Mouse (Mus musculus) ES-Bruce4 (cell line): ENCODE data around the gene Kdf1. TPM values are rescaled to one million over a fixed set of nuclear protein-coding genes. Genes with fewer than 3 reads are reported as not detected.

Experiments
- H3K27ac ChIP-seq: 2 replicates; pipeline ENCODE4 v1.5.1; 2012; ENCODE audit warnings: low read length, inconsistent platforms; ENCODE audit not compliant: insufficient read depth
- H3K27me3 ChIP-seq: 2 replicates; pipeline ENCODE4 v1.6.1; 2012; ENCODE audit warnings: mild to moderate bottlenecking, low read length, inconsistent platforms; ENCODE audit not compliant: control insufficient read depth, poor library complexity, insufficient read depth, severe bottlenecking
- H3K36me3 ChIP-seq: 2 replicates; pipeline ENCODE4 v1.6.1; 2012; ENCODE audit warnings: inconsistent platforms, mild to moderate bottlenecking, low read length, moderate library complexity; ENCODE audit not compliant: control insufficient read depth, poor library complexity, insufficient read depth, severe bottlenecking
- H3K4me1 ChIP-seq: one replicate; pipeline ENCODE4 v1.8.1; 2011; ENCODE audit warnings: low read length; ENCODE audit not compliant: control insufficient read depth, insufficient read depth
- H3K4me3 ChIP-seq: 2 replicates; pipeline ENCODE4 v1.5.1; 2011; ENCODE audit warnings: low read depth, mild to moderate bottlenecking, low read length
- H3K9ac ChIP-seq: 2 replicates; pipeline ENCODE4 v1.6.1; 2012; ENCODE audit warnings: low read depth, mild to moderate bottlenecking, inconsistent platforms; ENCODE audit not compliant: poor library complexity, severe bottlenecking
- H3K9me3 ChIP-seq: replicated peaks from 2 replicates; pipeline ENCODE4 v1.6.1; 2012; ENCODE audit warnings: mild to moderate bottlenecking, low read length, inconsistent platforms; ENCODE audit not compliant: control insufficient read depth, poor library complexity, insufficient read depth, severe bottlenecking
- CTCF ChIP-seq: IDR thresholded peaks from one replicate; pipeline ENCODE4 v1.8.1; 2011; ENCODE audit warnings: low read depth, low read length
- EP300 ChIP-seq: IDR thresholded peaks from 2 replicates; pipeline ENCODE4 v1.6.1; 2011; ENCODE audit warnings: low read depth, low read length; ENCODE audit not compliant: insufficient read depth
- POLR2A ChIP-seq: IDR thresholded peaks from one replicate; pipeline ENCODE4 v1.8.1; 2011; ENCODE audit warnings: low read length; ENCODE audit not compliant: insufficient read depth
- polyA plus RNA-seq: library from polyadenylated mRNA; stranded (reverse); fragments of >200 nt; gene quantifications from 2 replicates; pipeline ENCODE4 v1.2.4, GENCODE M21; 2011; ENCODE audit warnings: low read depth; ENCODE audit not compliant: missing spikeins, insufficient read depth, insufficient read length

The Kdf1 gene
- polyA plus RNA-seq = 10.2 and 13.2 TPM in 2 replicates

GRCm38 (mm10) chr4:133518601-133519368 lies at the start of gene Kdf1:
Gene Kdf1 (plus strand): TSS chr4:133518963.
- peak within 1 kb of the TSS; percentile 82 for H3K9ac ChIP-seq
- TF ChIP-seq EP300 (no peak), POLR2A (no peak)
- no peaks in the 10 kb centered on the region for H3K9me3 ChIP-seq
- H3K4me1 ChIP-seq = peaks cover 1% of the 10 kb centered on the region
- H3K4me3 ChIP-seq = peak within 1 kb of the TSS; percentile 78
- H3K27ac ChIP-seq = no peak within 1 kb of the TSS
- no peaks in the 10 kb centered on the region for H3K27me3 ChIP-seq
- no peaks in the 10 kb centered on the region for H3K36me3 ChIP-seq

GRCm38 (mm10) chr4:133469122-133469521 lies 49.6 kb upstream of the Kdf1 start:
- TF ChIP-seq EP300 (no peak), POLR2A (no peak), CTCF (no peak)
- Histone ChIP-seq H3K9me3 (peaks cover 5% of the 10 kb centered on the region), H3K36me3 (no peaks in the 10 kb centered on the region), H3K9ac (peak overlapping the region; percentile 36; the same call in 1 of the 2 replicates), H3K4me3 (peak overlapping the region; percentile 55), H3K27me3 (no peaks in the 10 kb centered on the region), H3K27ac (no peak overlapping the region), H3K4me1 (peaks cover 3% of the 10 kb centered on the region)

GRCm38 (mm10) chr4:133471135-133471821 lies 47.5 kb upstream of the Kdf1 start:
- H3K27me3 ChIP-seq = no peaks in the 10 kb centered on the region
- peaks cover 5% of the 10 kb centered on the region for H3K9me3 ChIP-seq
- no peak overlapping the region for H3K9ac ChIP-seq
- H3K27ac ChIP-seq = no peak overlapping the region
- peaks cover 2% of the 10 kb centered on the region for H3K4me1 ChIP-seq
- H3K36me3 ChIP-seq = no peaks in the 10 kb centered on the region
- TF ChIP-seq CTCF (peak; percentile 11), EP300 (no peak)
- no peak overlapping the region for H3K4me3 ChIP-seq

- H3K4me3 ChIP-seq = no peak overlapping the region
- no peak overlapping the region for H3K9ac ChIP-seq
- H3K4me1 ChIP-seq = peaks cover 3% of the 10 kb centered on the region
- TF ChIP-seq CTCF (peak; percentile 35), EP300 (no peak)
- no peaks in the 10 kb centered on the region for H3K36me3 ChIP-seq
- no peaks in the 10 kb centered on the region for H3K27me3 ChIP-seq
- H3K27ac ChIP-seq = no peak overlapping the region
- peaks cover 5% of the 10 kb centered on the region for H3K9me3 ChIP-seq
These were observed 44.9 kb upstream of the Kdf1 start for GRCm38 (mm10) chr4:133473833-133474232.

GRCm38 (mm10) chr4:133479458-133480184 lies 39.1 kb upstream of the Kdf1 start, which contains the start of gene Tent5b:
Gene Tent5b (plus strand): TSS chr4:133480132.
- TF ChIP-seq POLR2A (peak; percentile 77), CTCF (peak; percentile 92), EP300 (peak; percentile 4; the same call in 1 of the 2 replicates)
- H3K27me3 ChIP-seq = no peaks in the 10 kb centered on the region

More at GRCm38 (mm10) chr4:133479458-133480184, 39.1 kb upstream of the Kdf1 start, which contains the start of gene Tent5b:
- Histone ChIP-seq H3K9me3 (no peaks in the 10 kb centered on the region), H3K4me1 (peaks cover 1% of the 10 kb centered on the region), H3K36me3 (no peaks in the 10 kb centered on the region), H3K27ac (no peak within 1 kb of the TSS), H3K4me3 (peak within 1 kb of the TSS; percentile 66), H3K9ac (peak within 1 kb of the TSS; percentile 43)
